Mouse (Mus musculus) kidney, adult 2 months (tissue): ENCODE data around the gene Krt15.

Experiments
- CTCF ChIP-seq: fragments of 200-500 bp; conservative IDR thresholded peaks from 2 replicates; pipeline ENCODE4 v1.5.1; 2011; ENCODE audit warnings: low read depth, mild to moderate bottlenecking, control low read depth, low read length, moderate library complexity, mixed read lengths; ENCODE audit not compliant: insufficient read depth, insufficient read length
- POLR2A ChIP-seq: fragments of 200-500 bp; IDR thresholded peaks from one replicate; pipeline ENCODE4 v1.6.1; 2011; ENCODE audit warnings: low read depth, low read length, control low read depth

DNA sequence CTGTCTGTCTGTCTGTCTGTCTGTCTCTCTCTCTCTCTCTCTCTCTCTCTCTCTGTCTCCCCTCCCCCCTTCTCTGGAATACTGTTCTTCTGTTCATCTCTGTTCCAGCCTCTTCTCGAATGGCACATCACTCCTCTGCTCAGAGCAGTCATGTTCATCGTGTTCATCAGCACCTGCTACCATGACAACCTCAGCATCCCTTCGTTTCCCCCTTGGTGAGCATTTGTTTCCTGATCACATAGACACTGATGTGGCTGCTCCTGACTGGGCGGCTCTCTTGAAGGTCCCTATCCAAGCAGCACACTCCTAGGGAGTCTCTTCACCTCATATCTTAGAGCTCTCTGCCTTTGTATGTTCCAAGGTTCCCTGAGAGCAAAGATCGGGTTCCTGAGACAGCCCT lies 42.6 kb upstream of the Krt15 start:
- TF ChIP-seq POLR2A (no peak), CTCF (no peak)
